Mouse (Mus musculus) heart, postnatal 0 days (tissue): ENCODE data around the gene Olfr310.

Experiments
- CTCF ChIP-seq: IDR thresholded peaks from 2 replicates; pipeline ENCODE4 v1.5.1; 2016; ENCODE audit warnings: antibody characterized with exemption, control low read depth, low read depth
- EP300 ChIP-seq: IDR thresholded peaks from 2 replicates; pipeline ENCODE4 v1.6.1; 2016; ENCODE audit warnings: antibody characterized with exemption, low read depth

DNA sequence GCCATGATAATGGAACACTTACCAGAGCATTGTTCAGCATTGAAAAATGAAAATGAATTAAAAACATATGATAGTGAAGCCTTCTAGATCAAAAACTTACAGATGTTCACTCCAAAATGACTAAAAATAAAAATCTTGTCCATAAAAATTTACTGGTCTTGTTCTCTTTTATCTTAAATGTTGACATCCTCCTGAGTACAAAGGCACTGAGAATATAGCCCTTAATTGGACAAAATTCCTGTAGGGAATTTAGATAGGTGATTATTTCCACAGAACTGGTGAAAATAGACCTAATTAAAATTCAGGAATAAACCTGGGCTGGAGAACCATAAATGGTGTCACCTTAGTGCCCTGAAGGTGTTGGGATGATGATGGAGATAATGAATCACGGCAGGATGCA is at the start of gene Olfr310:
- no peak for TF ChIP-seq CTCF
- TF ChIP-seq EP300 = no peak
